Mouse (Mus musculus) embryonic facial prominence, embryonic 13.5 days (tissue): ENCODE measurements around the gene Shf. TPM values are rescaled to one million over a fixed set of nuclear protein-coding genes. Genes with fewer than 3 reads are reported as not detected.
"Not testable (repeated sequence)": the region's sequence is repeated elsewhere in the genome, so short reads cannot be mapped to it uniquely, and the experiment has no call there.

ENCODE experiments used
- ATAC-seq: fragments of 200-750 bp; cut with Nextera tagmentation; 2 replicates; pipeline ENCODE4 v1.8.0; 2017; ENCODE audit warnings: low read depth; ENCODE audit not compliant: insufficient number of reproducible peaks, insufficient read depth, low FRiP score, low TSS enrichment
- H3K27ac ChIP-seq: fragments of 300-500 bp; sonication (generic); 2 replicates; pipeline ENCODE4 v1.5.1; 2015; ENCODE audit warnings: moderate library complexity, mild to moderate bottlenecking, inconsistent platforms
- H3K27me3 ChIP-seq: fragments of 300-500 bp; sonication (generic); 2 replicates; pipeline ENCODE4 v1.6.1; 2015; ENCODE audit warnings: mild to moderate bottlenecking, inconsistent platforms
- H3K36me3 ChIP-seq: fragments of 300-500 bp; sonication (generic); 2 replicates; pipeline ENCODE4 v1.6.1; 2015; ENCODE audit warnings: mild to moderate bottlenecking, inconsistent platforms
- H3K4me1 ChIP-seq: fragments of 300-500 bp; sonication (generic); 2 replicates; pipeline ENCODE4 v1.6.1; 2015; ENCODE audit warnings: inconsistent platforms
- H3K4me2 ChIP-seq: fragments of 300-500 bp; sonication (generic); 2 replicates; pipeline ENCODE4 v1.6.1; 2015; ENCODE audit warnings: moderate library complexity, mild to moderate bottlenecking, inconsistent platforms
- H3K4me3 ChIP-seq: fragments of 300-500 bp; sonication (generic); 2 replicates; pipeline ENCODE4 v1.5.1; 2015; ENCODE audit warnings: mild to moderate bottlenecking, inconsistent platforms
- H3K9ac ChIP-seq: fragments of 300-500 bp; sonication (generic); 2 replicates; pipeline ENCODE4 v1.6.1; 2015; ENCODE audit warnings: mild to moderate bottlenecking, inconsistent platforms
- H3K9me3 ChIP-seq: fragments of 300-500 bp; sonication (generic); 2 replicates; pipeline ENCODE4 v1.6.1; 2016; ENCODE audit warnings: inconsistent platforms
- WGBS: fragments of 180-500 bp; shearing (Covaris S2); methylation state at CpG from one replicate; pipeline ENCODE4 v1.1.7; 2015; ENCODE audit warnings: mixed read lengths; 5-methylcytosine and 5-hydroxymethylcytosine counted together
- polyA plus RNA-seq: library from polyadenylated mRNA; unstranded; fragments of >200 nt; fragmentation: Nextera tagmentation; extraction: Ambion mirVana; gene quantifications from 2 replicates; pipeline ENCODE4 v1.2.1, GENCODE M21; 2015

Gene Shf
- 4.3 and 6.6 TPM in 2 replicates for polyA plus RNA-seq

DNA sequence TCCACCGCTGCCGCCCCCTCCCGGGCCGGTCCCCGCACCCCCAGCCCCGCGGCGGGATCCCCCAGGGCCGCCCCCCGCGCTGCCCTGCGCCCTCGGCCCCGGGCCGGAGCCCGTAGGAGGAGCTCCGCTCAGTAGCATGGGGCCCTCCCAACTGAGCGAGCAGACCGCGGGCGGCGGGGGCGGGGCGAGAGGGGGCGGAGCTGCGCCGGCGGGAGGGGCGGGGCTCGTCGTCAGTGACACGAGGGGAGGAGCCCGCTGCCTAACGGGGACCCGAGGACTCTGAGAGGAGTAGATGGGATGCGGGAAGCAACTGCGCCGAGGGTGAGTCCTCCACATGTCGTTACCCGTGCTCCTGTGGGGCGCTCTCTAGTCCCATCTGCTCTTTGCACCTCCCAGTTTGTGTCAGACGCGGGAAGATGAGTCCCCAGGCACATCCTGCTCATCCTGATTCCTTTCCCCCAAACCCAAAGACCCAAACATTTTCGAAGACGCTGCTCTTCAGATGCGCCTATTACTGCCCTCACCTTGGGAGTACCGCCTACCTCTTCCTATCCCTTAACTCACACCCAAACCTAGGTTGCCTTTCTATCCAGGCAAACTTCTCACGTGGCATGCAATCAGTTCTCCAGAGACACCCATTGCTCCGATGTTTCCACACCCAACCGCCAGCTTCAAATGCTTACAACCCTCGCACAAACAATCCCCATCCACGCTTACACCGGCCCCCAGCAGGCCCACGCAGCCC is at the start of gene Shf:
Shf (minus strand) TSS at position 168 of the 745 bp plus-strand sequence.
- Histone ChIP-seq H3K9ac (peak within 1 kb of the TSS; percentile 90), H3K9me3 (no peaks in the 10 kb centered on the region), H3K4me1 (peaks cover 27% of the 10 kb centered on the region), H3K27me3 (peaks cover 6% of the 10 kb centered on the region; the same call in 1 of the 2 replicates), H3K36me3 (peaks cover 4% of the 10 kb centered on the region; the same call in 1 of the 2 replicates), H3K4me3 (peak within 1 kb of the TSS; percentile 87), H3K27ac (peak within 1 kb of the TSS; percentile 44; the same call in 1 of the 2 replicates), H3K4me2 (peak within 1 kb of the TSS; percentile 80)
- under 1% methylated on average over 41 of the region's 54 CpGs for WGBS
- peak; percentile 92 for ATAC-seq

- no peak overlapping the region for H3K4me2 ChIP-seq
- no peak overlapping the region for H3K9ac ChIP-seq
- H3K4me1 ChIP-seq = no peaks in the 10 kb centered on the region
- H3K9me3 ChIP-seq = no peaks in the 10 kb centered on the region
- H3K27ac ChIP-seq = no peak overlapping the region
- no peak for ATAC-seq
- H3K4me3 ChIP-seq = no peak overlapping the region
- 72% methylated on average over 7 of the region's 7 CpGs for WGBS
- H3K27me3 ChIP-seq = no peaks in the 10 kb centered on the region
- no peaks in the 10 kb centered on the region for H3K36me3 ChIP-seq
These were observed 40.0 kb upstream of the Shf start for GRCm38 (mm10) chr2:122408928-122409327.

- Histone ChIP-seq H3K9me3 (no peaks in the 10 kb centered on the region), H3K4me2 (no peak overlapping the region), H3K27me3 (no peaks in the 10 kb centered on the region), H3K4me1 (no peaks in the 10 kb centered on the region), H3K9ac (no peak overlapping the region), H3K36me3 (no peaks in the 10 kb centered on the region), H3K27ac (no peak overlapping the region), H3K4me3 (no peak overlapping the region)
- no peak for ATAC-seq
- WGBS = 82% methylated on average over 2 of the region's 2 CpGs
These were observed 38.6 kb upstream of the Shf start for GRCm38 (mm10) chr2:122407607-122408006.

DNA sequence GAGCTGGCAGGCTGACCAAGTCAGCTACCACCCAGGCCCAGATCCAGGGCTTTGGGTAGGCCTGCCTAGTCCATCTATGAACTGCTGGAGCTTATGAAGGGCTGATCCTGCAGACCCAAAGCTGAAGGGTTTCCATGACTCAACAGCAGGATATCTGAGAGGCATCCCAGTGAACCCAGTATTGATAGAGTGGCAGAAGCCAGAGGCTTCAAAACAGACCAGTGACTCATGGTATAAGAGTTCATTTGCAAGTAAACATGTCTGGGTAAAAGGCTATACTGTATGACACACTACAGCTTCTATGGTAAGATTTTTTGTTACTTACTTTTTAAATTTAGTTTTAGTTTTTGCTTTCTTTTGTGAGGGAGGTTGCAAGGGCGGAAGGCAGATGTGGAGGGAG is 27.2 kb upstream of the Shf start:
- no peak for ATAC-seq
- Histone ChIP-seq H3K36me3 (no peaks in the 10 kb centered on the region), H3K27me3 (no peaks in the 10 kb centered on the region), H3K4me2 (no peak overlapping the region), H3K4me1 (no peaks in the 10 kb centered on the region), H3K9ac (no peak overlapping the region), H3K9me3 (no peaks in the 10 kb centered on the region), H3K27ac (no peak overlapping the region), H3K4me3 (no peak overlapping the region)
- 92% methylated on average over 1 of the region's 1 CpGs for WGBS

DNA sequence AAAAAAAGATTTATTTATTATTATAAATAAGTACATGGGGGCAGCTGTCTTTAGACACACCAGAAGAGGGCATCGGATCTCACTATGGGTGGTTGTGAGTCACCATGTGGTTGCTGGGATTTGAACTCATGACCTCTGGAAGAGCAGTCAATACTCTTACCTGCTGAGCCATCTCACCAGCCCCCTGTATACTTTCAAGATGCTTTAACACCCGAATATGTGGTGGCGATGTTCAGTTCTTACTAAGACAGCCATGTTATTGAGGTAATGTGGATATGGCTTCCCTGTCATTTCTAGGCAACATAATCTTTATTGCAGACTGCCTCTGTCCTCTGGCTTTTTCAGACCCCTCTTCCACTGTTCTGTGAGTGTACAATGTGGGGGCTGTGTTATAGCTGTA is 18.2 kb upstream of the Shf start:
- H3K9me3 ChIP-seq, H3K27ac ChIP-seq, H3K4me3 ChIP-seq, H3K27me3 ChIP-seq, H3K4me1 ChIP-seq, H3K36me3 ChIP-seq, ATAC-seq, H3K9ac ChIP-seq, H3K4me2 ChIP-seq: not testable (repeated sequence)
- 94% methylated on average over 3 of the region's 3 CpGs for WGBS

DNA sequence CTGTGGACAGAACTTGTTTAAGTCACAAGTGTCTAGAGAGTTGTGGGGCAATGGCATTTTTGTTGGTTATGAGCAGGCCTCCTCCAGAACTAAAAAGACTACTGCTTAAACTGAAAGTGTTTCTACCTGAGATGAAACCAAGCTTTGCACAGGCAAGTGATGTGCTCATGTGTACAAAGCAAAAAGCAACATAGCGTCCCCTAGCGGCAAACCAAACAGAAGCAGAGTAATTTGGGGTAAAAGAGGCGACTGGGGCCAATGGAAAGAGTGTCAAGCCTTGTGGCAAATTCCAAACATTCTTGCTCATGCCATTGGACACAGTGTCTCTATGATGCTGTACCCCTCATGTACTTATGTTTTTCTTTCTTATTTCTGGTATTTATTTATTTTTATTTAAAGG is 16.1 kb upstream of the Shf start:
- ATAC-seq = no peak
- WGBS = 27% methylated on average over 3 of the region's 3 CpGs
- no peaks in the 10 kb centered on the region for H3K27me3 ChIP-seq

GRCm38 (mm10) chr2:122382121-122382520 is 13.2 kb upstream of the Shf start:
- no peaks in the 10 kb centered on the region for H3K27me3 ChIP-seq
- H3K4me3 ChIP-seq = no peak overlapping the region
- H3K4me2 ChIP-seq = no peak overlapping the region
- H3K36me3 ChIP-seq = no peaks in the 10 kb centered on the region
- H3K9ac ChIP-seq = no peak overlapping the region
- no peaks in the 10 kb centered on the region for H3K9me3 ChIP-seq
- 78% methylated on average over 6 of the region's 6 CpGs for WGBS
- H3K27ac ChIP-seq = no peak overlapping the region
- no peaks in the 10 kb centered on the region; the same call in 1 of the 2 replicates for H3K4me1 ChIP-seq
- no peak for ATAC-seq

More for the DNA sequence above, 16.1 kb upstream of the Shf start:
- H3K9ac ChIP-seq = no peak overlapping the region
- no peaks in the 10 kb centered on the region for H3K36me3 ChIP-seq
- no peaks in the 10 kb centered on the region for H3K9me3 ChIP-seq
- no peak overlapping the region for H3K27ac ChIP-seq
- no peak overlapping the region for H3K4me2 ChIP-seq
- no peak overlapping the region for H3K4me3 ChIP-seq
- no peaks in the 10 kb centered on the region; the same call in 1 of the 2 replicates for H3K4me1 ChIP-seq

- Histone ChIP-seq H3K4me3 (no peak overlapping the region), H3K36me3 (no peaks in the 10 kb centered on the region), H3K27me3 (no peaks in the 10 kb centered on the region), H3K9ac (no peak overlapping the region), H3K27ac (no peak overlapping the region), H3K4me1 (no peaks in the 10 kb centered on the region; the same call in 1 of the 2 replicates), H3K9me3 (no peaks in the 10 kb centered on the region), H3K4me2 (no peak overlapping the region)
- WGBS = 77% methylated on average over 16 of the region's 16 CpGs
- ATAC-seq = no peak
These were observed 12.6 kb upstream of the Shf start for GRCm38 (mm10) chr2:122381329-122382103.

DNA sequence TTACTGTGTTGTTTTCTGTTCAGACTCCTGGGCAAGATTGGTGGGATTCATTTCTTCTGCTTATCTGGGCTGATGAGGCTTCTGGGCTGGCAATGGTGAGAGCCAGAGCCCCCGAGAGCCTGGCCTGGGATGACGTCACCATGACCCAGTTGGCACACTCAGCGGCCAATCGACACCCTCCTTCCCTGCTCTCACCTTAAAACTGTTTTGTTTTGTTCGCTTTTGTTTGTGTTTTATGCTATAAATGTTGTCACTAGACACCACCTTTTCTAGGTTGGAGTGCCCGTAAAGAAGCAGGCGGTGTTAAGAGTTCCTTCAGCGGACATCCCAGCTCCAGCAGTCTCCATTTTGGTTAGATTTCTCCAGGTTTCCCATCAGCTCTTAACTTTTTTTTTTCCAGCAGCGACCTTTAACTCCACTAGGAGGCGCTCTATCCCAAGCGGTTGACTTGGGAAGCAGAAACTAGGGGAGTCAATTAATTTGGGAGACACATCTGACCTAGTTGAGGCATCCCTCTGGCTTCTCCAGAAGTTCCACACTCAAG is 11.9 kb upstream of the Shf start:
- Histone ChIP-seq H3K36me3 (no peaks in the 10 kb centered on the region), H3K9me3 (no peaks in the 10 kb centered on the region), H3K4me2 (peak overlapping the region; percentile 35), H3K27me3 (no peaks in the 10 kb centered on the region), H3K27ac (no peak overlapping the region), H3K4me3 (peak overlapping the region; percentile 22), H3K9ac (no peak overlapping the region), H3K4me1 (peaks cover 3% of the 10 kb centered on the region; the same call in 1 of the 2 replicates)
- WGBS = 14% methylated on average over 11 of the region's 11 CpGs
- ATAC-seq = no peak

DNA sequence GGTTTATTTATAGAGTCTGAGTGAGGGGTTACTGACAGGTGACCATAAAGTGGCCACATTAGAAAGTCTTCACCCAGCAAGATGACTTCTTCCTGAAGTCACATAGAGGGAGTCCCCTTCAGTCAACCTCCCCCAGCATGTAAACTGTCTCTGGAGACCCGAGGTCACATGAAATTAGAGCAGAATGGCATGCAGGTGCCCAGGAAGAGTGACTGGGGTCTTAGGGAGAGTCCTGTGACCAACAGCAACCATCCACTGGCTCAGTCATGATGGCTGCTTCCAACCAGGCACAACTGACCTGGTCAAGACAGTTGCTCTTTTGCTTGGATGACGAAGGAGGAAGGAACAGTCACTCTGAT is 10.3 kb upstream of the Shf start:
- Histone ChIP-seq H3K9ac (no peak overlapping the region), H3K4me2 (no peak overlapping the region), H3K4me3 (no peak overlapping the region), H3K4me1 (peaks cover 7% of the 10 kb centered on the region; the same call in 1 of the 2 replicates), H3K9me3 (no peaks in the 10 kb centered on the region), H3K36me3 (no peaks in the 10 kb centered on the region), H3K27ac (no peak overlapping the region), H3K27me3 (no peaks in the 10 kb centered on the region)
- 46% methylated on average over 2 of the region's 2 CpGs for WGBS
- no peak for ATAC-seq

GRCm38 (mm10) chr2:122378421-122379291 is 9.7 kb upstream of the Shf start:
- no peaks in the 10 kb centered on the region for H3K36me3 ChIP-seq
- H3K27ac ChIP-seq = peak overlapping the region; percentile 33; the same call in 1 of the 2 replicates
- ATAC-seq = no peak
- peak overlapping the region; percentile 61 for H3K4me3 ChIP-seq
- WGBS = 20% methylated on average over 8 of the region's 8 CpGs
- no peaks in the 10 kb centered on the region for H3K27me3 ChIP-seq
- peaks cover 7% of the 10 kb centered on the region; the same call in 1 of the 2 replicates for H3K4me1 ChIP-seq
- H3K4me2 ChIP-seq = peak overlapping the region; percentile 57
- H3K9me3 ChIP-seq = no peaks in the 10 kb centered on the region
- no peak overlapping the region for H3K9ac ChIP-seq
